Mouse (Mus musculus): ENCODE data around the gene Elk3. TPM values are rescaled to one million over a fixed set of nuclear protein-coding genes. Genes with fewer than 3 reads are reported as not detected.
"Not testable (repeated sequence)": the region's sequence is repeated elsewhere in the genome, so short reads cannot be mapped to it uniquely, and the experiment has no call there.

The Elk3 gene
- total RNA-seq (2021) = 10 to 100 TPM; 31.7 to 32.9 TPM
- long read RNA-seq, experiment 1, full-length matches to known transcripts = 14 of 23 reads
- long read RNA-seq, experiment 1, partial matches to known transcripts = 3 of 23 reads
- long read RNA-seq, experiment 1, other reads (novel, unspliced or antisense) = 6 of 23 reads
- long read RNA-seq, experiment 2, full-length matches to known transcripts = 13 of 15 reads
- long read RNA-seq, experiment 2, partial matches to known transcripts = 2 of 15 reads
- long read RNA-seq, experiment 2, other reads (novel, unspliced or antisense) = 0 of 15 reads

GRCm38 (mm10) chr10:93310721-93311411 lies at the start of gene Elk3:
TSS of gene Elk3 (minus strand) at chr10:93311135.
- intact Hi-C loops (cut with DNase I; ENCODE audit: low total_unique reads) = no loop called here
- peak; percentile 53 for DNase-seq

GRCm38 (mm10) chr10:93360623-93361022 lies 49.7 kb upstream of the Elk3 start:
- no peak for DNase-seq
- intact Hi-C loops (cut with DNase I; ENCODE audit: low total_unique reads) = no loop called here

- DNase-seq; intact Hi-C loops (cut with DNase I; ENCODE audit: low total_unique reads): not testable (repeated sequence)
Measured at GRCm38 (mm10) chr10:93360190-93360589, 49.3 kb upstream of the Elk3 start.

GRCm38 (mm10) chr10:93359339-93359863 lies 48.5 kb upstream of the Elk3 start:
- intact Hi-C loops (cut with DNase I; ENCODE audit: low total_unique reads) = no loop called here
- no peak for DNase-seq

- intact Hi-C loops (cut with DNase I; ENCODE audit: low total_unique reads) = no loop called here
Measured at GRCm38 (mm10) chr10:93358878-93359277, 47.9 kb upstream of the Elk3 start.

GRCm38 (mm10) chr10:93357162-93357561 lies 46.2 kb upstream of the Elk3 start:
- intact Hi-C loops (cut with DNase I; ENCODE audit: low total_unique reads) = no loop called here
- DNase-seq = no peak

More at GRCm38 (mm10) chr10:93358878-93359277, 47.9 kb upstream of the Elk3 start:
- DNase-seq = no peak

- intact Hi-C loops (cut with DNase I; ENCODE audit: low total_unique reads) = no loop called here
- no peak for DNase-seq
Measured at GRCm38 (mm10) chr10:93356122-93356521, 45.2 kb upstream of the Elk3 start.

GRCm38 (mm10) chr10:93355276-93355927 lies 44.5 kb upstream of the Elk3 start:
- DNase-seq = no peak
- intact Hi-C loops (cut with DNase I; ENCODE audit: low total_unique reads) = no loop called here

GRCm38 (mm10) chr10:93353545-93354326 lies 42.8 kb upstream of the Elk3 start:
- no peak for DNase-seq
- intact Hi-C loops (cut with DNase I; ENCODE audit: low total_unique reads) = no loop called here

- intact Hi-C loops (cut with DNase I; ENCODE audit: low total_unique reads) = no loop called here
- DNase-seq = no peak
Measured at GRCm38 (mm10) chr10:93347918-93348505, 37.1 kb upstream of the Elk3 start.

- intact Hi-C loops (cut with DNase I; ENCODE audit: low total_unique reads) = no loop called here
- DNase-seq = no peak
Measured at GRCm38 (mm10) chr10:93347387-93347786, 36.5 kb upstream of the Elk3 start.

GRCm38 (mm10) chr10:93346208-93346936 lies 35.4 kb upstream of the Elk3 start:
- DNase-seq = no peak
- intact Hi-C loops (cut with DNase I; ENCODE audit: low total_unique reads) = no loop called here

- intact Hi-C loops (cut with DNase I; ENCODE audit: low total_unique reads) = no loop called here
- no peak for DNase-seq
Measured at GRCm38 (mm10) chr10:93345497-93345896, 34.6 kb upstream of the Elk3 start.

GRCm38 (mm10) chr10:93343469-93343868 lies 32.5 kb upstream of the Elk3 start:
- intact Hi-C loops (cut with DNase I; ENCODE audit: low total_unique reads) = no loop called here
- DNase-seq = no peak

GRCm38 (mm10) chr10:93342986-93343385 lies 32.1 kb upstream of the Elk3 start:
- DNase-seq = no peak
- intact Hi-C loops (cut with DNase I; ENCODE audit: low total_unique reads) = no loop called here

- no peak for DNase-seq
- intact Hi-C loops (cut with DNase I; ENCODE audit: low total_unique reads) = no loop called here
Measured at GRCm38 (mm10) chr10:93338526-93338925, 27.6 kb upstream of the Elk3 start.

GRCm38 (mm10) chr10:93336462-93336931 lies 25.6 kb upstream of the Elk3 start:
- DNase-seq = no peak
- intact Hi-C loops (cut with DNase I; ENCODE audit: low total_unique reads) = no loop called here

GRCm38 (mm10) chr10:93335828-93336461 lies 25.0 kb upstream of the Elk3 start:
- intact Hi-C loops (cut with DNase I; ENCODE audit: low total_unique reads) = no loop called here
- peak; percentile 41 for DNase-seq
